Mouse (Mus musculus) cerebellum, adult 11-12 months (tissue): ENCODE results near the gene Clec2l.

Experiments
- DNase-seq: peaks from one replicate; pipeline ENCODE4 v3.0.0; 2022

The Clec2l gene

GRCm38 (mm10) chr6:38672011-38672410, 9.1 kb downstream of the Clec2l start:
- DNase-seq = no peak

- no peak for DNase-seq
Observed at GRCm38 (mm10) chr6:38676217-38676616, 13.3 kb downstream of the Clec2l start.

GRCm38 (mm10) chr6:38676723-38677122, 13.9 kb downstream of the Clec2l start:
- no peak for DNase-seq

- DNase-seq = no peak
Observed at GRCm38 (mm10) chr6:38677629-38678028, 14.8 kb downstream of the Clec2l start.

GRCm38 (mm10) chr6:38682532-38682931, 19.7 kb downstream of the Clec2l start:
- DNase-seq = no peak

- peak; percentile 23 for DNase-seq
Observed at GRCm38 (mm10) chr6:38687216-38687615, 24.3 kb downstream of the Clec2l start.

- no peak for DNase-seq
Observed at GRCm38 (mm10) chr6:38688841-38689240, 26.0 kb downstream of the Clec2l start.

GRCm38 (mm10) chr6:38690615-38691014, 27.7 kb downstream of the Clec2l start:
- DNase-seq = no peak

GRCm38 (mm10) chr6:38691052-38691451, 28.2 kb downstream of the Clec2l start:
- no peak for DNase-seq

GRCm38 (mm10) chr6:38692556-38692955, 29.7 kb downstream of the Clec2l start:
- DNase-seq = no peak

GRCm38 (mm10) chr6:38695380-38696054, 32.6 kb downstream of the Clec2l start:
- DNase-seq = peak; percentile 62

- no peak for DNase-seq
Observed at GRCm38 (mm10) chr6:38696570-38696969, 33.7 kb downstream of the Clec2l start.

- no peak for DNase-seq
Observed at GRCm38 (mm10) chr6:38698233-38698889, 35.5 kb downstream of the Clec2l start.

GRCm38 (mm10) chr6:38701421-38701820, 38.6 kb downstream of the Clec2l start:
- DNase-seq = no peak

- DNase-seq = no peak
Observed at GRCm38 (mm10) chr6:38702810-38703399, 40.0 kb downstream of the Clec2l start.

GRCm38 (mm10) chr6:38703526-38703925, 40.7 kb downstream of the Clec2l start:
- DNase-seq = no peak

GRCm38 (mm10) chr6:38704264-38704984, 41.6 kb downstream of the Clec2l start:
- DNase-seq = no peak

GRCm38 (mm10) chr6:38710449-38710848, 47.6 kb downstream of the Clec2l start:
- DNase-seq = no peak

GRCm38 (mm10) chr6:38713957-38714898, 51.4 kb downstream of the Clec2l start:
- DNase-seq = no peak

- no peak for DNase-seq
Observed at GRCm38 (mm10) chr6:38715881-38716280, 53.0 kb downstream of the Clec2l start.

- no peak for DNase-seq
Observed at GRCm38 (mm10) chr6:38718625-38719024, 55.8 kb downstream of the Clec2l start.

GRCm38 (mm10) chr6:38719229-38719628, 56.4 kb downstream of the Clec2l start:
- DNase-seq = no peak
